Mouse (Mus musculus) forebrain, embryonic 16.5 days (tissue): Measurements from ENCODE around the gene Bhlhe41. TPM values are rescaled to one million over a fixed set of nuclear protein-coding genes. Genes with fewer than 3 reads are reported as not detected.

Experiments
- ATAC-seq: fragments of 200-750 bp; cut with Nextera tagmentation; 2 replicates; pipeline ENCODE4 v1.8.0; 2017; ENCODE audit warnings: mild to moderate bottlenecking, moderate library complexity
- H3K27ac ChIP-seq: fragments of 300-500 bp; sonication (generic); 2 replicates; pipeline ENCODE4 v1.5.1; 2014; ENCODE audit warnings: low read length, control low read depth
- H3K27me3 ChIP-seq: fragments of 300-500 bp; sonication (generic); replicated peaks from 2 replicates; pipeline ENCODE4 v1.6.1; 2014; ENCODE audit warnings: low read length; ENCODE audit not compliant: control insufficient read depth, insufficient read depth
- H3K36me3 ChIP-seq: fragments of 300-500 bp; sonication (generic); 2 replicates; pipeline ENCODE4 v1.6.1; 2014; ENCODE audit not compliant: control insufficient read depth, insufficient read depth
- H3K4me1 ChIP-seq: fragments of 300-500 bp; sonication (generic); replicated peaks from 2 replicates; pipeline ENCODE4 v1.6.1; 2014; ENCODE audit warnings: low read length; ENCODE audit not compliant: control insufficient read depth, insufficient read depth
- H3K4me2 ChIP-seq: fragments of 300-500 bp; sonication (generic); 2 replicates; pipeline ENCODE4 v1.6.1; 2014; ENCODE audit warnings: mild to moderate bottlenecking, low read length, control low read depth
- H3K4me3 ChIP-seq: fragments of 300-500 bp; sonication (generic); replicated peaks from 2 replicates; pipeline ENCODE4 v1.5.1; 2014; ENCODE audit warnings: mild to moderate bottlenecking, low read length, control low read depth
- H3K9ac ChIP-seq: fragments of 300-500 bp; sonication (generic); replicated peaks from 2 replicates; pipeline ENCODE4 v1.6.1; 2014; ENCODE audit warnings: low read depth, low read length, control low read depth
- H3K9me3 ChIP-seq: fragments of 300-500 bp; sonication (generic); 2 replicates; pipeline ENCODE4 v1.6.1; 2016; ENCODE audit warnings: low read length; ENCODE audit not compliant: control insufficient read depth
- WGBS: fragments of 180-500 bp; shearing (Covaris S2); extraction: QIAGEN DNeasy Blood & Tissue Kit; methylation state at CpG from one replicate; pipeline ENCODE4 v1.1.7; 2014; 5-methylcytosine and 5-hydroxymethylcytosine counted together
- polyA plus RNA-seq: library from polyadenylated mRNA; unstranded; fragments of >200 nt; fragmentation: Nextera tagmentation; extraction: Ambion mirVana; gene quantifications from 2 replicates; pipeline ENCODE4 v1.2.1, GENCODE M21; 2015

The Bhlhe41 gene
- polyA plus RNA-seq, 1 experiment from 2014 or later: 4.5 TPM

GRCm38 (mm10) chr6:145862739-145863064 lies 2.7 kb downstream of the Bhlhe41 start:
- H3K9me3 ChIP-seq: no peaks in the 10 kb centered on the region
- 2% methylated on average over 35 of the region's 35 CpGs for WGBS
- H3K27me3 ChIP-seq: peaks cover 30% of the 10 kb centered on the region
- H3K4me3 ChIP-seq: peak overlapping the region; percentile 57
- peak overlapping the region; percentile 77 for H3K4me2 ChIP-seq
- ATAC-seq: 0 out of 2 replicates have a peak, but pooled peaks have one; percentile 1
- H3K27ac ChIP-seq: no peak overlapping the region
- peaks cover 34% of the 10 kb centered on the region for H3K4me1 ChIP-seq
- H3K9ac ChIP-seq: peak overlapping the region; percentile 67
- H3K36me3 ChIP-seq: no peaks in the 10 kb centered on the region

- peaks cover 32% of the 10 kb centered on the region for H3K27me3 ChIP-seq
These were observed 3.0 kb downstream of the Bhlhe41 start for GRCm38 (mm10) chr6:145862321-145862720.

GRCm38 (mm10) chr6:145861462-145862227 lies 3.7 kb downstream of the Bhlhe41 start:
- 73% methylated on average over 9 of the region's 9 CpGs for WGBS
- Histone ChIP-seq H3K4me1 (peaks cover 30% of the 10 kb centered on the region), H3K4me2 (peak overlapping the region; percentile 77; the same call in 1 of the 2 replicates), H3K27me3 (peaks cover 32% of the 10 kb centered on the region), H3K9ac (no peak overlapping the region), H3K4me3 (no peak overlapping the region), H3K36me3 (no peaks in the 10 kb centered on the region), H3K27ac (no peak overlapping the region), H3K9me3 (no peaks in the 10 kb centered on the region)
- ATAC-seq: no peak

More at GRCm38 (mm10) chr6:145862321-145862720, 3.0 kb downstream of the Bhlhe41 start:
- Histone ChIP-seq H3K4me3 (peak overlapping the region; percentile 57), H3K9me3 (no peaks in the 10 kb centered on the region), H3K4me2 (peak overlapping the region; percentile 77), H3K27ac (no peak overlapping the region), H3K4me1 (peaks cover 34% of the 10 kb centered on the region), H3K36me3 (no peaks in the 10 kb centered on the region), H3K9ac (peak overlapping the region; percentile 67)
- 19% methylated on average over 4 of the region's 4 CpGs for WGBS
- ATAC-seq: no peak

DNA sequence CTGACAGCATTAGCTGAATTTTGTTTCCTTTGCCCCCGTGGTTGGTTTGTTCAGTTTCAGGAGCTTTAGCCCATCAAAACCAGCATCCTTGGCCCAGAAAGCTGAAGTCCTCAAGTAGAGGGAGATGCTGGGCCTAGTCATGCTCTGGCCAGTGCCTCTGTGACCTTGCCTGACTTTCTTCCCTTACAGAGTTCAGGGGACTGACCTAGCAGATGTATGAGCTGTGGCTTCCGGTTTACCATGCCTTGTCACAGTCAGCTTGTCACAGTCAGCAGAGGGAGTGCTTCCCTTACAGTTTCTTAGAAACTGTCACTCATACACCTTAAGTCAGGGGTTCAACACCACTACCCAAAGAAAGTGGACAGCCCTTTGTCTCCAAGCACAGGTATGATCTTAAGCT lies 5.0 kb downstream of the Bhlhe41 start:
- 57% methylated on average over 2 of the region's 2 CpGs for WGBS

DNA sequence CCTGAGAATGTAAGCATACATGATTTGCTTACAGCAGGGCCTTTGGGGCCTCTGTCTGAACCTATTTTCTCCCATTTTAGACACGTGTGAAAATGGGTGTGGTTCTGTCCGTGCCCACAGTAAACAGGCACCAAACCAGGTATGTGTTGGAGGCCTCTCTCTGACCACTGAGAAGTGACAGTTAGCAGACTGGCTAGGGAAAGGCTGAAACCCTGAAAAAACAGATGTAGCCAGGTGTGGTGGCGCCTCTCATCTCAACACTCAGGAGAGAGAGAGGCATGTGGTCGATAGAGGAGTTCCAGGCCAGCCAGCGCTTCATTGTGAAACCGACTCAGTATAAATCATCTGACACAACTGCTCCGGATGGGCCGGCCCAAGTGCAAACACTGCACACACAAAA lies 6.9 kb downstream of the Bhlhe41 start:
- Histone ChIP-seq H3K4me2 (no peak overlapping the region), H3K4me1 (peaks cover 15% of the 10 kb centered on the region), H3K27me3 (peaks cover 13% of the 10 kb centered on the region), H3K27ac (no peak overlapping the region), H3K9me3 (no peaks in the 10 kb centered on the region), H3K4me3 (no peak overlapping the region), H3K36me3 (no peaks in the 10 kb centered on the region), H3K9ac (no peak overlapping the region)
- no peak for ATAC-seq
- 76% methylated on average over 8 of the region's 8 CpGs for WGBS

More for the DNA sequence above, 5.0 kb downstream of the Bhlhe41 start:
- peaks cover 26% of the 10 kb centered on the region for H3K4me1 ChIP-seq
- H3K27me3 ChIP-seq: peaks cover 29% of the 10 kb centered on the region
- no peak for ATAC-seq
- H3K4me2 ChIP-seq: no peak overlapping the region
- no peak overlapping the region for H3K27ac ChIP-seq
- no peaks in the 10 kb centered on the region for H3K36me3 ChIP-seq
- H3K9me3 ChIP-seq: no peaks in the 10 kb centered on the region
- no peak overlapping the region for H3K4me3 ChIP-seq
- H3K9ac ChIP-seq: no peak overlapping the region

- Histone ChIP-seq H3K9me3 (no peaks in the 10 kb centered on the region), H3K27ac (no peak overlapping the region), H3K27me3 (peaks cover 10% of the 10 kb centered on the region), H3K36me3 (no peaks in the 10 kb centered on the region), H3K9ac (no peak overlapping the region), H3K4me2 (no peak overlapping the region), H3K4me3 (no peak overlapping the region), H3K4me1 (peaks cover 11% of the 10 kb centered on the region)
- 89% methylated on average over 7 of the region's 7 CpGs for WGBS
- ATAC-seq: no peak
These were observed 7.9 kb downstream of the Bhlhe41 start for GRCm38 (mm10) chr6:145857428-145857827.

- WGBS: 2% methylated on average over 28 of the region's 28 CpGs
- H3K36me3 ChIP-seq: no peaks in the 10 kb centered on the region
- H3K4me3 ChIP-seq: peak overlapping the region; percentile 34
- H3K9ac ChIP-seq: peak overlapping the region; percentile 54
- H3K27me3 ChIP-seq: 0 out of 2 replicates have a peak, but pooled peaks cover 2% of the 10 kb centered on the region
- H3K4me2 ChIP-seq: peak overlapping the region; percentile 64
- no peaks in the 10 kb centered on the region for H3K9me3 ChIP-seq
- peaks cover 11% of the 10 kb centered on the region for H3K4me1 ChIP-seq
- ATAC-seq: peak; percentile 93
- H3K27ac ChIP-seq: 0 out of 2 replicates have a peak overlapping the region, but pooled peaks have one; percentile 25
These were observed 9.4 kb downstream of the Bhlhe41 start for GRCm38 (mm10) chr6:145855720-145856551.

DNA sequence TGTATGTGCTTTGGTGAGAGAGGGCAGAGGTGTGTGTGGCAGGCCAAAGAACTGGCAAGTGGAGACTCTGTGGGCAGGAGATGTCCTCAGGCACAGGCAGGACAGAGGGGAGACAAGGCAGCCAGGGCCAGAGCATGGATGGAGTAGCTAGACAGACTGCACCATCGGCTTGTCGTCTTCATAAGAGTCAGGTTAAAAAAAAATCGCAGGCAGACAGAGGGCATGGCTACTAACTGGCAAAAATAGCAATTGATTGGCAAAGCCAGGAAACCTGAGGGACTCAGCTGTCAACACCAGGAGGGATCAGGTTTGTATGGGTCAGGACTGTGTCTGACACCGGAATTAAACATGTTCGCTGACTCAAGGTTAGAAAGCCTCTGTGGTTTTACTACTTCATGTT lies 10.6 kb downstream of the Bhlhe41 start:
- Histone ChIP-seq H3K9me3 (no peaks in the 10 kb centered on the region), H3K4me3 (no peak overlapping the region), H3K27ac (no peak overlapping the region), H3K36me3 (no peaks in the 10 kb centered on the region), H3K4me2 (no peak overlapping the region), H3K4me1 (peaks cover 11% of the 10 kb centered on the region), H3K27me3 (0 out of 2 replicates have a peak, but pooled peaks cover 2% of the 10 kb centered on the region), H3K9ac (no peak overlapping the region)
- 57% methylated on average over 5 of the region's 5 CpGs for WGBS
- ATAC-seq: no peak

- Histone ChIP-seq H3K9me3 (no peaks in the 10 kb centered on the region), H3K36me3 (no peaks in the 10 kb centered on the region), H3K9ac (no peak overlapping the region), H3K4me2 (no peak overlapping the region), H3K27me3 (0 out of 2 replicates have a peak, but pooled peaks cover 2% of the 10 kb centered on the region), H3K27ac (no peak overlapping the region), H3K4me3 (no peak overlapping the region), H3K4me1 (peaks cover 11% of the 10 kb centered on the region)
- no peak for ATAC-seq
- 87% methylated on average over 10 of the region's 10 CpGs for WGBS
These were observed 11.8 kb downstream of the Bhlhe41 start for GRCm38 (mm10) chr6:145853356-145854079.
